Mouse (Mus musculus) myocyte (in vitro differentiated cells): ENCODE measurements at regions not wholly inside any gene's neighbourhood (a gene's known extent, or its start where the extent isn't known, plus 50 kb on each side); places are given as distances from the start of the nearest gene placed in this dataset.

Source experiments
- H3K27me3 ChIP-seq: one replicate; pipeline ENCODE4 v1.6.1; 2011; ENCODE audit not compliant: control insufficient read depth, insufficient read depth, insufficient read length
- H3K36me3 ChIP-seq: one replicate; pipeline ENCODE4 v1.6.1; 2011; ENCODE audit not compliant: control insufficient read depth, insufficient read depth
- H3K4me2 ChIP-seq: one replicate; pipeline ENCODE4 v1.6.1; 2011; ENCODE audit warnings: low read depth, control low read depth
- H3K4me3 ChIP-seq: one replicate; pipeline ENCODE4 v1.5.1; 2011; ENCODE audit warnings: mild to moderate bottlenecking, control low read depth, moderate library complexity
- H3K79me2 ChIP-seq: one replicate; pipeline ENCODE4 v1.6.1; 2011; ENCODE audit not compliant: control insufficient read depth, insufficient read depth
- H3ac ChIP-seq: one replicate; pipeline ENCODE4 v1.6.1; 2011; ENCODE audit not compliant: control insufficient read depth, insufficient read length
- CEBPB ChIP-seq: IDR thresholded peaks from 2 replicates; pipeline ENCODE4 v1.6.1; 2011; ENCODE audit warnings: mild to moderate bottlenecking, moderate library complexity; ENCODE audit not compliant: poor library complexity, insufficient read depth, severe bottlenecking
- E2F4 ChIP-seq: IDR thresholded peaks from one replicate; pipeline ENCODE4 v1.6.1; 2011; ENCODE audit warnings: mild to moderate bottlenecking, control low read depth, moderate library complexity; ENCODE audit not compliant: insufficient read depth
- MAX ChIP-seq: IDR thresholded peaks from one replicate; pipeline ENCODE4 v1.6.1; 2011; ENCODE audit warnings: low read depth, mild to moderate bottlenecking, control low read depth
- MYOD1 ChIP-seq, 3 experiments: IDR thresholded peaks; one replicate each; pipeline ENCODE4 v1.6.1; 2011; ENCODE audit warnings: control low read depth in 2 of 3, low read depth in 2 of 3, mild to moderate bottlenecking in 2 of 3, moderate library complexity in 1 of 3; ENCODE audit not compliant: insufficient read length in 2 of 3, control insufficient read depth in 1 of 3
- MYOG ChIP-seq, 3 experiments: IDR thresholded peaks; one replicate each; pipeline ENCODE4 v1.6.1; 2011; ENCODE audit warnings: control low read depth in 2 of 3, low read depth in 2 of 3, mild to moderate bottlenecking in 2 of 3; ENCODE audit not compliant: insufficient read length in 2 of 3, control insufficient read depth in 1 of 3, insufficient read depth in 1 of 3
- POLR2A ChIP-seq: IDR thresholded peaks from one replicate; pipeline ENCODE4 v1.6.1; 2011; ENCODE audit warnings: low read depth, mild to moderate bottlenecking, control low read depth, moderate library complexity; ENCODE audit not compliant: insufficient read length
- POLR2AphosphoS2 ChIP-seq: IDR thresholded peaks from one replicate; pipeline ENCODE4 v1.6.1; 2011; ENCODE audit warnings: low read depth, control low read depth; ENCODE audit not compliant: insufficient read length
- REST ChIP-seq: IDR thresholded peaks from one replicate; pipeline ENCODE4 v1.6.1; 2011; ENCODE audit warnings: mild to moderate bottlenecking, control low read depth, moderate library complexity; ENCODE audit not compliant: insufficient read depth, insufficient read length
- SRF ChIP-seq: IDR thresholded peaks from one replicate; pipeline ENCODE4 v1.6.1; 2011; ENCODE audit warnings: low read depth; ENCODE audit not compliant: control insufficient read depth, insufficient read length
- TCF12 ChIP-seq: IDR thresholded peaks from one replicate; pipeline ENCODE4 v1.6.1; 2011; ENCODE audit warnings: mild to moderate bottlenecking, control low read depth; ENCODE audit not compliant: poor library complexity, insufficient read depth, severe bottlenecking
- TCF3 ChIP-seq: IDR thresholded peaks from one replicate; pipeline ENCODE4 v1.6.1; 2011; ENCODE audit warnings: low read depth, control low read depth; ENCODE audit not compliant: insufficient read length
- USF1 ChIP-seq: IDR thresholded peaks from one replicate; pipeline ENCODE4 v1.6.1; 2011; ENCODE audit warnings: low read depth, mild to moderate bottlenecking, control low read depth, moderate library complexity

DNA sequence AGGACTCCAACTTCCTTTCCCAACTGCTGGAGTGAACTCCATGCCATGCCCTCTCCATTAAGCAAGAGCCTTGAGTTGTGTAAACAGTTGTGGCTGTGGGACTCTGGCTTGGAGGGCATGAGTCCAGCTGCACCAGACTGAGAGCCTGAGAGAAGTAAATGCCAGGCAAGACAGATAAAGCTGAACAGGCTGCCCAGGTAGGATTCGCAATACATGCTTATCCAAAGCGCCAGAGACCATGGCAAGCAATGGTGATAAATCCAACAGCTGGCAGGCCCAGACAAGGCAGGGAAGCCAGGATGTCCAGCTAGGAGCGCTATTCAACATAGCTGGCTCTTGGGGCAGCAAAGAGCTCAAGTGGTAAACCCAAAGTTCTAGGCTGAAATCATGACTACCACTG, 163.1 kb upstream of the Kdm8 start:
- TF ChIP-seq REST = no peak
- no peak for TF ChIP-seq MAX
- TF ChIP-seq MYOG (IDR thresholded peaks at IDR 0.05; ENCODE audit: control insufficient read depth in 1 of 3, insufficient read depth in 1 of 3, insufficient read length in 2 of 3, low read depth in 2 of 3) = no peak
- TF ChIP-seq TCF3 = no peak
- no peak for TF ChIP-seq SRF
- TF ChIP-seq MYOD1 (IDR thresholded peaks at IDR 0.05; ENCODE audit: control insufficient read depth in 1 of 3, insufficient read length in 2 of 3, low read depth in 2 of 3) = no peak
- TF ChIP-seq CEBPB = no peak
- no peak for TF ChIP-seq E2F4
- no peak for TF ChIP-seq POLR2A
- no peak for TF ChIP-seq TCF12
- TF ChIP-seq USF1 = no peak
- no peak for TF ChIP-seq POLR2AphosphoS2
- Histone ChIP-seq H3K4me3 (no peak overlapping the region), H3K4me2 (no peak overlapping the region), H3K79me2 (no peaks in the 10 kb centered on the region), H3K36me3 (no peaks in the 10 kb centered on the region), H3K27me3 (no peaks in the 10 kb centered on the region), H3ac (no peak overlapping the region)

DNA sequence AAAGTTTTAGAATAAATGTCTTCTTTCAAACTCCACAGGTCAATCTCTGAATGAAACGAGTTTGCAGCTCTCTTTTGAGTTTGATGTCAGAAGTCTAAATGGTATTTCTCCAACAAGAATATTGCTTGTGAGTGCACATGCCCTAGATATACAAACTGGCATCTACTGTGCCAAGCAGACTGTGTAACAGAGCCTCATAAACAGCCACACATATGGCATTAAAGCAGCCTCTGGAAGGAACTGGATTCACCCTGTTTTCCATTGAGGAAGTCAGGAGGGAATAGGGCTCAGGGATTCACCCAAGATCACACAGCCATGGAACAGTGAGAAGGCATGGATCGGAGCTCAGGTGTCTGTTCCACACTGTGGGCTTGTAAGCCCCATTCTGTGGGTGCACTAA, 149.2 kb upstream of the Kdm8 start:
- Histone ChIP-seq H3ac (no peak overlapping the region), H3K36me3 (no peaks in the 10 kb centered on the region), H3K79me2 (no peaks in the 10 kb centered on the region), H3K4me2 (no peak overlapping the region), H3K4me3 (no peak overlapping the region), H3K27me3 (no peaks in the 10 kb centered on the region)
- TF ChIP-seq SRF = no peak
- no peak for TF ChIP-seq CEBPB
- no peak for TF ChIP-seq POLR2AphosphoS2
- no peak for TF ChIP-seq POLR2A

DNA sequence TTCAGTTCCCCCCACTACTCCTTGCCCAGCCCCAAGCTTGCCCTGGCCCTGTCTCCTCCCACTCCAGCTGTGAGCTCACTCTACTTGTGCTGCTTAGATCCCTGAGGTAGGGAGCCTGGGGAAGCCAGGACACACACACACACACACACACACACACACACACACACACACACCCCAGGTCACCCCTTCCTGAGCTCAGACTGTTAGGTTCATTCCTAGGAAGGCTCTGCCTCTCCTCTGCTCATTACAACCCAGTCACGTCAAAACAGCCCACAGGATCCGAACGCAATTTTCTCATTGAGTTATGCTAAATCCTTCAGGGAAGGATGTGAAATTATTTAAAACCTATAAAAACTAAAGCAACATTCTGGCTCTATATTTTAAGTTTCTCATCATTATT, 136.0 kb upstream of the Kdm8 start:
- H3K4me2 ChIP-seq = no peak overlapping the region
- H3K36me3 ChIP-seq = no peaks in the 10 kb centered on the region
- H3K79me2 ChIP-seq = no peaks in the 10 kb centered on the region
- H3K4me3 ChIP-seq = no peak overlapping the region
- no peak overlapping the region for H3ac ChIP-seq
- no peaks in the 10 kb centered on the region for H3K27me3 ChIP-seq
- TF ChIP-seq MAX (no peak), POLR2A (no peak), POLR2AphosphoS2 (no peak), TCF12 (no peak), SRF (no peak), MYOG (IDR thresholded peaks at IDR 0.05; ENCODE audit: control insufficient read depth in 1 of 3, insufficient read depth in 1 of 3, insufficient read length in 2 of 3, low read depth in 2 of 3) (no peak), CEBPB (no peak), USF1 (no peak), MYOD1 (IDR thresholded peaks at IDR 0.05; ENCODE audit: control insufficient read depth in 1 of 3, insufficient read length in 2 of 3, low read depth in 2 of 3) (no peak), TCF3 (no peak), REST (no peak), E2F4 (no peak)

DNA sequence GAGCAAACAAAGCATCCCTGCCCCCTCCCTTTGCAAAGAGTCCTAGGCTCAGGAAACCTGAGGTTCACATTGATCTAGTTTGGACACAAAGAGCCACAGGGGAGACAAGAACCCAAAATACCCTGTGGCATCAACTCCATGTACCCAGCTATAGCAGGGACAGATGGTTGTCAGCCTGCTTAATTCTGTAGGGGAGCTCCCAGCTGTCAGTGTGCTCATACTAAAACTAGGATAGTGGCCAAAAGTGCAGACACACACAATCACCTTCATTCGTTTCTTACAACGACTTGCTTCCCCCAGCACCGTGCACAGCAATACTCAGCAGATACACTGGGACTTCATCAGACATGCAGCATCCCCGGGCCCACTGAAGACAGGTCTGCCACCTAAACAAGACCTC, 133.5 kb upstream of the Kdm8 start:
- no peak overlapping the region for H3K4me3 ChIP-seq
- TF ChIP-seq SRF (no peak), MYOG (IDR thresholded peaks at IDR 0.05; ENCODE audit: control insufficient read depth in 1 of 3, insufficient read depth in 1 of 3, insufficient read length in 2 of 3, low read depth in 2 of 3) (no peak), TCF12 (no peak), MYOD1 (IDR thresholded peaks at IDR 0.05; ENCODE audit: control insufficient read depth in 1 of 3, insufficient read length in 2 of 3, low read depth in 2 of 3) (no peak), TCF3 (no peak), E2F4 (no peak), POLR2AphosphoS2 (no peak), USF1 (no peak)
- no peaks in the 10 kb centered on the region for H3K36me3 ChIP-seq
- H3K4me2 ChIP-seq = no peak overlapping the region
- no peak overlapping the region for H3ac ChIP-seq
- no peaks in the 10 kb centered on the region for H3K79me2 ChIP-seq
- no peaks in the 10 kb centered on the region for H3K27me3 ChIP-seq

DNA sequence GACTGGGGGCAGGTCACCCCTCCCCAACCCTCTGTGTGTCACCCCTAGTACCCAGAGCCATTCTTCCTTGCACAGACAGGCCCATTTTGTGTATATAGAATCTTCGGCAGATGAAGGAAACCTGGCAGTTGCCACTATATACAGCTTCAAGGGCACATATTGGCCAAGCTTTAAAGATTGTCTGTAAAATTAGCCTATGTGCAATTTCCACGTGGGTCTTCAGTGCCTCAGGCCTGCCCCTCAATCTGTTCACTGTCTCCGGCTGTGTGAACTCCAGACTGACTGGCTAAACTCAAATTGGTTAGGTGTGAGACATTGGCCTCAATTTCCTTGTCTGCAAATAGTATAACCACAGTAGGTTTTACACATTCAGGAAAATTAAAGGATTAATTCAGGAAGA, 130.9 kb upstream of the Kdm8 start:
- Histone ChIP-seq H3K79me2 (no peaks in the 10 kb centered on the region), H3K4me3 (no peak overlapping the region), H3K27me3 (no peaks in the 10 kb centered on the region), H3ac (no peak overlapping the region), H3K36me3 (no peaks in the 10 kb centered on the region), H3K4me2 (no peak overlapping the region)
- TF ChIP-seq E2F4 (no peak), CEBPB (no peak), MAX (no peak), SRF (no peak), POLR2A (no peak), MYOD1 (IDR thresholded peaks at IDR 0.05; ENCODE audit: control insufficient read depth in 1 of 3, insufficient read length in 2 of 3, low read depth in 2 of 3) (no peak), USF1 (no peak), POLR2AphosphoS2 (no peak), TCF3 (no peak), MYOG (IDR thresholded peaks at IDR 0.05; ENCODE audit: control insufficient read depth in 1 of 3, insufficient read depth in 1 of 3, insufficient read length in 2 of 3, low read depth in 2 of 3) (no peak), REST (no peak), TCF12 (no peak)
